Mouse (Mus musculus) cortical plate, adult 2 months (tissue): ENCODE results near the gene Gpd2.

ENCODE experiments used
- CTCF ChIP-seq: fragments of 200-500 bp; IDR thresholded peaks from 2 replicates; pipeline ENCODE4 v1.5.1; 2011; ENCODE audit warnings: mild to moderate bottlenecking, control low read depth, low read length; ENCODE audit not compliant: insufficient read depth; ENCODE audit errors: extremely low read depth
- POLR2A ChIP-seq: fragments of 200-500 bp; IDR thresholded peaks from 2 replicates; pipeline ENCODE4 v1.6.1; 2011; ENCODE audit warnings: mild to moderate bottlenecking, low read length, control low read depth; ENCODE audit not compliant: insufficient read depth; ENCODE audit errors: extremely low read depth

DNA sequence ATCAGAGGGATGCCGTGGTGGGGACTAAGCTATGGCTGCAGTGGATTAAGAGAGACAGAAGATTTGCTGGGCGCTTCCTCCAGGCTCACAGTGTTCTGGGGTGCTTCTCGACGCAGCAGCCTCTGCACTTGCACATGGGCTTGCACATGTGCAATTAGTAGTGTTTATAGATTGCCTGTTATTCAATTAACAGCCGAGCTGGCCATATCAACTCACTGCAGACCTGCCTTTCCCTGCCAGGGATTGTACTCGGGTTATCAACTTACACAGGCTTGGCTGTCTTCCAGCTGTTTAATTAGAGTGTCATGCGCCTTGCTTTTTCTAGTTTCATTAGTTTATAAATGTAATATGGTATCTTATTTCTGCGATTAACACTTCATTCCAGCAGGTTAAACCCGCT, 113.2 kb downstream of the Gpd2 start:
- TF ChIP-seq POLR2A (no peak), CTCF (no peak)
